Mouse (Mus musculus) hindbrain, embryonic 14.5 days (tissue): ENCODE results near the gene Psmc3ip. TPM values are rescaled to one million over a fixed set of nuclear protein-coding genes. Genes with fewer than 3 reads are reported as not detected.

Experiments
- ATAC-seq: fragments of 200-750 bp; cut with Nextera tagmentation; 2 replicates; pipeline ENCODE4 v1.8.0; 2017; ENCODE audit warnings: moderate number of reproducible peaks, mild to moderate bottlenecking, moderate TSS enrichment, moderate library complexity; ENCODE audit not compliant: low FRiP score
- DNase-seq: peaks from one replicate; pipeline ENCODE4 v3.0.0-alpha.2; 2015; ENCODE audit warnings: low spot score
- H3K27ac ChIP-seq: fragments of 300-500 bp; sonication (generic); 2 replicates; pipeline ENCODE4 v1.5.1; 2014; ENCODE audit warnings: mild to moderate bottlenecking, moderate library complexity
- H3K27me3 ChIP-seq: fragments of 300-500 bp; sonication (generic); 2 replicates; pipeline ENCODE4 v1.6.1; 2014; ENCODE audit warnings: mild to moderate bottlenecking, low read length, mixed read lengths; ENCODE audit not compliant: control insufficient read depth, insufficient read depth
- H3K36me3 ChIP-seq: fragments of 300-500 bp; sonication (generic); replicated peaks from 2 replicates; pipeline ENCODE4 v1.6.1; 2014; ENCODE audit not compliant: control insufficient read depth, insufficient read depth
- H3K4me1 ChIP-seq: fragments of 300-500 bp; sonication (generic); replicated peaks from 2 replicates; pipeline ENCODE4 v1.6.1; 2014; ENCODE audit warnings: antibody characterized with exemption, low read length, mixed read lengths; ENCODE audit not compliant: control insufficient read depth, insufficient read depth
- H3K4me2 ChIP-seq: fragments of 300-500 bp; sonication (generic); replicated peaks from 2 replicates; pipeline ENCODE4 v1.6.1; 2014; ENCODE audit warnings: mild to moderate bottlenecking, moderate library complexity
- H3K4me3 ChIP-seq: fragments of 300-500 bp; sonication (generic); replicated peaks from 2 replicates; pipeline ENCODE4 v1.5.1; 2014; ENCODE audit warnings: mild to moderate bottlenecking, low read length
- H3K9ac ChIP-seq: fragments of 300-500 bp; sonication (generic); 2 replicates; pipeline ENCODE4 v1.6.1; 2014
- H3K9me3 ChIP-seq: fragments of 300-500 bp; sonication (generic); 2 replicates; pipeline ENCODE4 v1.6.1; 2016; ENCODE audit warnings: low read length; ENCODE audit not compliant: control insufficient read depth
- WGBS: fragments of 180-500 bp; shearing (Covaris S2); extraction: QIAGEN DNeasy Blood & Tissue Kit; methylation state at CpG from one replicate; pipeline ENCODE4 v1.1.7; 2014; 5-methylcytosine and 5-hydroxymethylcytosine counted together
- polyA plus RNA-seq: library from polyadenylated mRNA; unstranded; fragments of >200 nt; fragmentation: Nextera tagmentation; extraction: Ambion mirVana; gene quantifications from 2 replicates; pipeline ENCODE4 v1.2.1, GENCODE M21; 2014

Gene Psmc3ip
- polyA plus RNA-seq, 1 experiment from 2014 or later, result 16.4 TPM

DNA sequence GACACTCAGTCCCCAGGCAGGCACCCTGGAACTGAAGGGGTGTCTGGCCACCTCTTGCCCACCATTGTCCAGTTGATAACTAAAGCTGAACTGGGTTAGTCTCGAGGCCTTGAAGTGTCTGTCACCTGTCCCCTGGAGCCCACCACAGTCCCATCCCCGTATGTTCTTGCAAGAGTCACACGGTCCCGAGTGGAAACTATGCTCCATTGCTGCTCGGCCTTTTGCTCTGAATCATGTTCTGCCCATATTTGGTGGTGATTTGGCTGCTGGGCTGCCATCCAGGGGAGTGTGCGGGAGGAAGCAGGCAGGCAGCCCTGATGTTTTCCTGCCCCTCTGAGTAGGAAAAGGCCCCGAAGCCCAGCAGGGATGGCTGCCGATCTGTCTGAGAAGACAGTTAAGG lies 35.1 kb downstream of the Psmc3ip start:
- no peak overlapping the region for H3K9ac ChIP-seq
- ATAC-seq (no peak), DNase-seq (no peak)
- H3K4me2 ChIP-seq, result no peak overlapping the region
- H3K27ac ChIP-seq, result peak overlapping the region; percentile 69; the same call in 1 of the 2 replicates
- 81% methylated on average over 8 of the region's 8 CpGs for WGBS
- H3K9me3 ChIP-seq, result no peaks in the 10 kb centered on the region
- H3K36me3 ChIP-seq, result peaks cover 74% of the 10 kb centered on the region
- no peaks in the 10 kb centered on the region for H3K4me1 ChIP-seq
- H3K4me3 ChIP-seq, result no peak overlapping the region
- no peaks in the 10 kb centered on the region for H3K27me3 ChIP-seq

- ATAC-seq (no peak), DNase-seq (no peak)
- Histone ChIP-seq H3K9ac (no peak overlapping the region), H3K4me2 (no peak overlapping the region), H3K27ac (peak overlapping the region; percentile 69; the same call in 1 of the 2 replicates), H3K27me3 (no peaks in the 10 kb centered on the region), H3K9me3 (no peaks in the 10 kb centered on the region), H3K36me3 (peaks cover 80% of the 10 kb centered on the region), H3K4me3 (no peak overlapping the region), H3K4me1 (no peaks in the 10 kb centered on the region)
- 71% methylated on average over 10 of the region's 10 CpGs for WGBS
Observed at GRCm38 (mm10) chr11:101059473-101059872, 35.8 kb downstream of the Psmc3ip start.

DNA sequence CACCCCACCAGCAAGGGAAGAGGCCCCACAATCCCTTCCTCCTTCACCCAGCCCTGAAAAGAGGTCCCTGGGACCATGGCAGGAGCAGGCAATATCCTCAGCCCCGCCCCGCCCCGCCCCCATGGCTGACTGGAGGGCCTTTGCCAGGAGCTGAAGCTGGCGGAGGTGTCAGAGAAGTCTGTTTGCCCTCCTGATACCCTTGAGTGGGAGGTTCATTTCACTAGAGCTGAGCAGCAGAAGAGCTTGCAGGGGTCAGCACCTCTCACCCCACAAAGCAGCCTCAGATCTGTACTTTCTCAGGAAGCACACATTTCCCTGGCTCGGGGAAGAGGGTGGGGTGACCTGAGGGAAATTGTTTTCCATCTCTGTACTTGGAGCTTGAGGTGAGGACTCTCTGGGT lies 36.5 kb downstream of the Psmc3ip start:
- Histone ChIP-seq H3K36me3 (peaks cover 82% of the 10 kb centered on the region), H3K9me3 (no peaks in the 10 kb centered on the region), H3K4me2 (no peak overlapping the region), H3K27me3 (no peaks in the 10 kb centered on the region), H3K4me3 (no peak overlapping the region), H3K9ac (no peak overlapping the region), H3K4me1 (no peaks in the 10 kb centered on the region), H3K27ac (no peak overlapping the region)
- WGBS, result 82% methylated on average over 5 of the region's 5 CpGs
- DNase-seq (no peak), ATAC-seq (no peak)

GRCm38 (mm10) chr11:101057860-101058259 lies 37.4 kb downstream of the Psmc3ip start:
- H3K36me3 ChIP-seq, result peaks cover 83% of the 10 kb centered on the region
- H3K27me3 ChIP-seq, result no peaks in the 10 kb centered on the region
- DNase-seq (peak; percentile 85), ATAC-seq (no peak)
- H3K4me2 ChIP-seq, result no peak overlapping the region
- H3K4me3 ChIP-seq, result no peak overlapping the region
- no peak overlapping the region for H3K27ac ChIP-seq
- no peaks in the 10 kb centered on the region for H3K4me1 ChIP-seq
- no peak overlapping the region for H3K9ac ChIP-seq
- H3K9me3 ChIP-seq, result no peaks in the 10 kb centered on the region
- WGBS, result 28% methylated on average over 5 of the region's 5 CpGs

DNA sequence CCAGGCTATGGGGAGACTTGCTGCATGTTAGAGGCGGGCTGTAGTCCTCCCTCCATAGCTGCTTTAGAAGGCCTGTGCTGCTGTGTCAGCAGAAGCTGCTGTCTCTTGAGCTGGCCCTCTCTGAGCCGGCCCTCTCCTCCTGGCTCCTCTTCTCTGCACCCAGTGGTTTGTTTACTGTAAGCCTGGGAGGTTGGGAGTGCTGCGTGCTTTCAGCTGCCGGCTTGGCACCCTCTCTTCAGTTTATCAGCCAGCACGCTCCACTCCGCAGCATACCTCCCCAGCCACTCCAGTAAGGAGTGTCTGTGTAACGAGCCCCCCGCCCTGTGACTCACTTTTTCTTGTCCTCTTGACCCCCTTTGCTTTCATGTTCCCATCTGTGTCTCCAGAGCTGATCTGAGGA lies 38.4 kb downstream of the Psmc3ip start:
- Histone ChIP-seq H3K27me3 (no peaks in the 10 kb centered on the region), H3K9me3 (no peaks in the 10 kb centered on the region), H3K4me1 (no peaks in the 10 kb centered on the region), H3K27ac (no peak overlapping the region), H3K4me2 (no peak overlapping the region), H3K36me3 (peaks cover 83% of the 10 kb centered on the region), H3K9ac (no peak overlapping the region), H3K4me3 (no peak overlapping the region)
- no peak for ATAC-seq
- 55% methylated on average over 8 of the region's 8 CpGs for WGBS
- no peak for DNase-seq

- Histone ChIP-seq H3K4me3 (no peak overlapping the region), H3K27me3 (no peaks in the 10 kb centered on the region), H3K4me1 (no peaks in the 10 kb centered on the region), H3K36me3 (peaks cover 93% of the 10 kb centered on the region), H3K4me2 (no peak overlapping the region), H3K27ac (no peak overlapping the region), H3K9me3 (no peaks in the 10 kb centered on the region), H3K9ac (no peak overlapping the region)
- no peak for ATAC-seq
- WGBS, result 86% methylated on average over 14 of the region's 14 CpGs
- DNase-seq, result no peak
Observed at GRCm38 (mm10) chr11:101055418-101055817, 39.8 kb downstream of the Psmc3ip start.

DNA sequence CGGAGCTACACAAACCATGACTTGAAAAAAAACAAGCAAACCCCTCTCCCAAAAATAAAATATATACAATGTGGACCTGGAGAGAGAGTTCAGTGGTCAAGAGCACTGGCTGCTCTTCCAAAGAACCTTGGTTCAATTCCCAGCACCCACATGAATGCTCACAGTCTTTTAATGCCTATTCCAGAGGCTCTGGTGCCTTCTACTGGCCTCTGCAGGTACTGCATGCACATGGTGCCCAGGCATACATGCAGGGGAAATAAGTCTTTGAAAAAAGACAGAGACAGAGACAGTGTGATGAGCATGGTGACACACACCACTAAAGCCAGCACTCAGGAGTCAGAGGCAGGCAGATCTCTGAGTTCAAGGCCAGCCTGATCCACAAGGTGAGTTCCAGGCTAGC lies 41.3 kb downstream of the Psmc3ip start:
- H3K9me3 ChIP-seq, result no peaks in the 10 kb centered on the region
- no peak overlapping the region for H3K4me2 ChIP-seq
- no peak for ATAC-seq
- no peak overlapping the region for H3K27ac ChIP-seq
- H3K27me3 ChIP-seq, result no peaks in the 10 kb centered on the region
- H3K36me3 ChIP-seq, result peaks cover 95% of the 10 kb centered on the region
- H3K4me1 ChIP-seq, result no peaks in the 10 kb centered on the region
- 100% methylated on average over 1 of the region's 1 CpGs for WGBS
- H3K4me3 ChIP-seq, result no peak overlapping the region
- no peak overlapping the region for H3K9ac ChIP-seq
- no peak for DNase-seq

DNA sequence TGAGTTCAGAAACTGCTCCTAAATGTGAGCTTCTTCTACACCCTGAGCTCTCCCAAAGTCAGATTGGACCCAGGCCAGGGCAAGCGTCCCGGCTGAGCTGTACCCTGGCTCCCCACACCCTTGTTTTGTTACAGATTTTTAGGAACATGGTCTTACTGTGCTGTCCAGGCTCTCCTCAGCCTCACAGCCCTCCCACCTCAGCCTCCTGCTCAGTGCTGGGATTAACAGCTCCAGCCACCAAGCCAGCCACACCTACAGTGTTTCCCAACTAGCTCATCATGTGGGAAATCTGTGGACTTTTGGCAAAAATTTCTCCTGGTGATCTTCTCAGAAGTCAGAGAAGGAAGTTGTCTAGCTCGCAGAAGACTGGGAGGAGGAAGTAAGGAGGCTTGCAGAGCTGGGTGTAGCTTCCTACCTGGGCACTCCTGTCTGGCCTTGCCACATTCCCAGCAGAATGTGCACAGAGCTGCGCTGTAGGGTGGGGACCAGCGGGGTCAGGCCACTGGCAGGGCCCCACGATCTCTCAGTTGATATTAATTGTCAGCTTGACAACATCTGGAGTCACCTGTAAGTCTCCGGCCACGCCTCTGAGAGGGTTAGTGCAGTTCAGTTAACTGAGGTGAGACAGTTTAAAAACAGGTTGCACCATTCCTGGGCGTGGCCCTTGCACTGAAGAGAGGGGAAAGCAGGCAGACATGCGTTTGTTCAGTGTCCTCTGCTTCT lies 42.3 kb downstream of the Psmc3ip start:
- WGBS, result 91% methylated on average over 10 of the region's 10 CpGs
- Histone ChIP-seq H3K27ac (no peak overlapping the region), H3K4me2 (no peak overlapping the region), H3K9me3 (no peaks in the 10 kb centered on the region), H3K4me1 (no peaks in the 10 kb centered on the region), H3K36me3 (peaks cover 95% of the 10 kb centered on the region), H3K4me3 (no peak overlapping the region), H3K9ac (no peak overlapping the region), H3K27me3 (no peaks in the 10 kb centered on the region)
- no peak for ATAC-seq
- DNase-seq, result no peak

GRCm38 (mm10) chr11:101051617-101052016 lies 43.6 kb downstream of the Psmc3ip start:
- H3K4me3 ChIP-seq, result no peak overlapping the region
- ATAC-seq, result no peak
- H3K27ac ChIP-seq, result no peak overlapping the region
- H3K4me2 ChIP-seq, result no peak overlapping the region
- no peak overlapping the region for H3K9ac ChIP-seq
- no peaks in the 10 kb centered on the region for H3K4me1 ChIP-seq
- WGBS, result 82% methylated on average over 8 of the region's 8 CpGs
- peaks cover 98% of the 10 kb centered on the region for H3K36me3 ChIP-seq
- no peak for DNase-seq
- H3K27me3 ChIP-seq, result no peaks in the 10 kb centered on the region
- no peaks in the 10 kb centered on the region for H3K9me3 ChIP-seq

- 86% methylated on average over 6 of the region's 6 CpGs for WGBS
- DNase-seq, result no peak
- peaks cover 98% of the 10 kb centered on the region for H3K36me3 ChIP-seq
Observed at GRCm38 (mm10) chr11:101051051-101051493, 44.2 kb downstream of the Psmc3ip start.

More at GRCm38 (mm10) chr11:101051051-101051493, 44.2 kb downstream of the Psmc3ip start:
- Histone ChIP-seq H3K4me1 (no peaks in the 10 kb centered on the region), H3K9me3 (no peaks in the 10 kb centered on the region), H3K27ac (no peak overlapping the region), H3K27me3 (no peaks in the 10 kb centered on the region), H3K9ac (no peak overlapping the region), H3K4me3 (no peak overlapping the region), H3K4me2 (no peak overlapping the region)
- ATAC-seq, result no peak
